Mouse (Mus musculus) midbrain, embryonic 14.5 days (tissue): ENCODE results near the gene Srsf1. TPM values are rescaled to one million over a fixed set of nuclear protein-coding genes. Genes with fewer than 3 reads are reported as not detected.
"Not testable (repeated sequence)": the region's sequence is repeated elsewhere in the genome, so short reads cannot be mapped to it uniquely, and the experiment has no call there.

ENCODE experiments used
- ATAC-seq: fragments of 200-750 bp; cut with Nextera tagmentation; 2 replicates; pipeline ENCODE4 v1.8.0; 2017; ENCODE audit warnings: moderate number of reproducible peaks, moderate library complexity; ENCODE audit not compliant: low FRiP score, low TSS enrichment
- DNase-seq: peaks from one replicate; pipeline ENCODE4 v3.0.0-alpha.2; 2015
- H3K27ac ChIP-seq: fragments of 300-500 bp; sonication (generic); replicated peaks from 2 replicates; pipeline ENCODE4 v1.5.1; 2014; ENCODE audit warnings: mild to moderate bottlenecking, low read depth, low read length, moderate library complexity
- H3K27me3 ChIP-seq: fragments of 300-500 bp; sonication (generic); 2 replicates; pipeline ENCODE4 v1.6.1; 2014; ENCODE audit warnings: low read length, control low read depth, mixed read lengths; ENCODE audit not compliant: control insufficient read depth, insufficient read depth
- H3K36me3 ChIP-seq: fragments of 300-500 bp; sonication (generic); 2 replicates; pipeline ENCODE4 v1.6.1; 2014; ENCODE audit warnings: low read length, control low read depth; ENCODE audit not compliant: control insufficient read depth, insufficient read depth
- H3K4me1 ChIP-seq: fragments of 300-500 bp; sonication (generic); 2 replicates; pipeline ENCODE4 v1.6.1; 2014; ENCODE audit warnings: mild to moderate bottlenecking, antibody characterized with exemption, low read length, control low read depth; ENCODE audit not compliant: control insufficient read depth, insufficient read depth
- H3K4me2 ChIP-seq: fragments of 300-500 bp; sonication (generic); 2 replicates; pipeline ENCODE4 v1.6.1; 2014; ENCODE audit warnings: mild to moderate bottlenecking, low read length, moderate library complexity
- H3K4me3 ChIP-seq: fragments of 300-500 bp; sonication (generic); replicated peaks from 2 replicates; pipeline ENCODE4 v1.5.1; 2014; ENCODE audit warnings: low read depth, low read length
- H3K9ac ChIP-seq: fragments of 300-500 bp; sonication (generic); replicated peaks from 2 replicates; pipeline ENCODE4 v1.6.1; 2014; ENCODE audit warnings: mild to moderate bottlenecking, low read length, moderate library complexity
- H3K9me3 ChIP-seq: fragments of 300-500 bp; sonication (generic); 2 replicates; pipeline ENCODE4 v1.6.1; 2016; ENCODE audit warnings: low read length, control low read depth, mixed read lengths; ENCODE audit not compliant: control insufficient read depth
- WGBS: fragments of 180-500 bp; shearing (Covaris S2); extraction: QIAGEN DNeasy Blood & Tissue Kit; methylation state at CpG from one replicate; pipeline ENCODE4 v1.1.7; 2014; 5-methylcytosine and 5-hydroxymethylcytosine counted together
- polyA plus RNA-seq: library from polyadenylated mRNA; unstranded; fragments of >200 nt; fragmentation: Nextera tagmentation; extraction: Ambion mirVana; gene quantifications from 2 replicates; pipeline ENCODE4 v1.2.1, GENCODE M21; 2014

The Srsf1 gene
- polyA plus RNA-seq, 1 experiment from 2014 or later, result 342 TPM

DNA sequence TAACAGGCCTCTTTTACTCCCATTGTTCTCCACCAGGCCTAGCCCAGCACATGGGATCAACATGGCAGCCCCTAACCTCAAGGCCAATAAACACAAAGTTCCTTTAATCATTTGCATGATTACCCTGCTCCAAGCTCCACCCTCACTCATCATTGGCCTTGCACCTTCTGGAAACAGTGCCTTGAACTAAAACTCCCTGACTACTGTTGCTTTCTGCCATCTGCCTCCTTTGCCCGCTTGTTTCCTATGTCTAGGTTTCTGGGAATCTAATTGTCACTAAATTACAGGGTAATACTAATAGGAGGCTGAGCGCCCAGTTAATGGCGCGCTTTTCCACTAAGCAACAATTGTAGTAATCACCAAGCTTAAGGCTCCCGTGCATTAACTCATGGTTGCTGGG is 15.4 kb upstream of the Srsf1 start:
- Histone ChIP-seq H3K9me3 (no peaks in the 10 kb centered on the region), H3K4me1 (0 out of 2 replicates have a peak, but pooled peaks cover 8% of the 10 kb centered on the region), H3K4me3 (no peak overlapping the region), H3K27ac (no peak overlapping the region), H3K9ac (no peak overlapping the region), H3K27me3 (no peaks in the 10 kb centered on the region), H3K4me2 (no peak overlapping the region), H3K36me3 (no peaks in the 10 kb centered on the region)
- no peak for ATAC-seq
- WGBS, result 96% methylated on average over 5 of the region's 5 CpGs
- DNase-seq, result no peak

DNA sequence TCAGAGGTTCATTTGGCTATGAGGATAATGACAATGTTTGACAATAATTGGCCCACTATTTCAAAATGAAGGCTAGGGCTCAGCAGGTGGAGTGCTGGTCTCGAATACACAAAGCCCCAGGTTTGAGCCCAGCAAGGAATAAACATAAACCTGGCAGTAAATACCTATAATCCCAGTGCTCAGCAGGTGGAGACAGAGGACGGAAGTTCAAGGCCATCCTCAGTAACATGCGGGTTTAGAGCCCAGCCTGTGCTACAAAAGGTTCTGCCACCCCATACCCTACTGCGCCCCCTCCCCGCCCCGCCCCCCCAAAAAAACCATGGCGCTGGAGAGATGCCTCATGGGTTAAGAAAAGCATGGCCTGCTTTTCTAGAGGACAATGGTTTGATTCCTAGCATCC is 11.2 kb upstream of the Srsf1 start:
- ATAC-seq (no peak), DNase-seq (no peak)
- no peak overlapping the region for H3K9ac ChIP-seq
- no peak overlapping the region for H3K4me2 ChIP-seq
- H3K36me3 ChIP-seq, result no peaks in the 10 kb centered on the region
- H3K9me3 ChIP-seq, result no peaks in the 10 kb centered on the region
- 68% methylated on average over 7 of the region's 7 CpGs for WGBS
- H3K27ac ChIP-seq, result no peak overlapping the region
- no peaks in the 10 kb centered on the region for H3K4me1 ChIP-seq
- no peaks in the 10 kb centered on the region for H3K27me3 ChIP-seq
- no peak overlapping the region for H3K4me3 ChIP-seq

- Histone ChIP-seq H3K27me3 (no peaks in the 10 kb centered on the region), H3K4me3 (no peak overlapping the region), H3K9me3 (no peaks in the 10 kb centered on the region), H3K4me1 (no peaks in the 10 kb centered on the region), H3K9ac (no peak overlapping the region), H3K36me3 (no peaks in the 10 kb centered on the region), H3K27ac (no peak overlapping the region), H3K4me2 (no peak overlapping the region)
- ATAC-seq (no peak), DNase-seq (no peak)
- 87% methylated on average over 10 of the region's 10 CpGs for WGBS
Measured at GRCm38 (mm10) chr11:88036761-88037251, 10.4 kb upstream of the Srsf1 start.

- DNase-seq (no peak), ATAC-seq (no peak)
- Histone ChIP-seq H3K4me2 (no peak overlapping the region), H3K27me3 (no peaks in the 10 kb centered on the region), H3K9me3 (no peaks in the 10 kb centered on the region), H3K27ac (no peak overlapping the region), H3K36me3 (no peaks in the 10 kb centered on the region), H3K9ac (no peak overlapping the region), H3K4me1 (no peaks in the 10 kb centered on the region), H3K4me3 (no peak overlapping the region)
- WGBS, result 80% methylated on average over 3 of the region's 3 CpGs
Measured at GRCm38 (mm10) chr11:88037386-88037785, 9.8 kb upstream of the Srsf1 start.

- ATAC-seq (no peak), DNase-seq (no peak)
- no peaks in the 10 kb centered on the region for H3K4me1 ChIP-seq
- H3K4me2 ChIP-seq, result no peak overlapping the region
- 96% methylated on average over 1 of the region's 1 CpGs for WGBS
- H3K9me3 ChIP-seq, result no peaks in the 10 kb centered on the region
- no peak overlapping the region for H3K4me3 ChIP-seq
- H3K36me3 ChIP-seq, result no peaks in the 10 kb centered on the region
- no peak overlapping the region for H3K27ac ChIP-seq
- H3K27me3 ChIP-seq, result no peaks in the 10 kb centered on the region
- no peak overlapping the region for H3K9ac ChIP-seq
Measured at GRCm38 (mm10) chr11:88039066-88039465, 8.1 kb upstream of the Srsf1 start.

DNA sequence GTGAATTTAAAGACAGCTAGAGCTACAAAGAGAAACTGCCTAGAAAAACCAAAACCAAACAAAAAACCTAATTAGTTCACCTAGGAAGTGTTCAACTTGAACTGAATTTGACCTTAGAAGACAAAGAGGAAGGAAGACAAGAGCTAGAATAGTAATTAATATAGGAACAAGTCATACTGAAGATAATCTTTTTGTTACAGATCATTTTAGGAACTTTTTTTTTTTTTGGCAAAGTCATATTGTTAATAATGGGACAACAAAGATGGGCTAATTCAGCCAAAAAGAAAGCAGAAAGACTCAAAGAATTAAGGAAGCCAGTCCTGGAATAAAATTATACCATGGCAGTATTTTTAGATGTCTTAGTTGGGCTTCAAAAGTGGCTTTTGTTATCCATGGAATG is 2.9 kb upstream of the Srsf1 start:
- DNase-seq, result no peak
- Histone ChIP-seq H3K27me3 (no peaks in the 10 kb centered on the region), H3K27ac (no peak overlapping the region), H3K9me3 (no peaks in the 10 kb centered on the region), H3K9ac (no peak overlapping the region), H3K4me1 (peaks cover 16% of the 10 kb centered on the region), H3K4me3 (no peak overlapping the region), H3K36me3 (peaks cover 6% of the 10 kb centered on the region), H3K4me2 (no peak overlapping the region)
- ATAC-seq, result no peak

GRCm38 (mm10) chr11:88045159-88045558 is 2.0 kb upstream of the Srsf1 start:
- not testable (repeated sequence) for H3K9ac ChIP-seq, H3K9me3 ChIP-seq, H3K4me3 ChIP-seq, DNase-seq, H3K27me3 ChIP-seq, H3K4me2 ChIP-seq, ATAC-seq, H3K27ac ChIP-seq
- WGBS, result 93% methylated on average over 3 of the region's 3 CpGs
- Histone ChIP-seq H3K4me1 (peaks cover 24% of the 10 kb centered on the region), H3K36me3 (peaks cover 14% of the 10 kb centered on the region)

- Histone ChIP-seq H3K36me3 (peaks cover 20% of the 10 kb centered on the region), H3K4me1 (peaks cover 31% of the 10 kb centered on the region), H3K9me3 (no peaks in the 10 kb centered on the region), H3K4me2 (peak overlapping the region; percentile 73), H3K9ac (no peak overlapping the region), H3K27me3 (no peaks in the 10 kb centered on the region), H3K27ac (no peak overlapping the region), H3K4me3 (0 out of 2 replicates have a peak overlapping the region, but pooled peaks have one; percentile 98)
- WGBS, result 90% methylated on average over 4 of the region's 4 CpGs
- ATAC-seq (no peak), DNase-seq (no peak)
Measured at GRCm38 (mm10) chr11:88045878-88046277, 1.3 kb upstream of the Srsf1 start.

DNA sequence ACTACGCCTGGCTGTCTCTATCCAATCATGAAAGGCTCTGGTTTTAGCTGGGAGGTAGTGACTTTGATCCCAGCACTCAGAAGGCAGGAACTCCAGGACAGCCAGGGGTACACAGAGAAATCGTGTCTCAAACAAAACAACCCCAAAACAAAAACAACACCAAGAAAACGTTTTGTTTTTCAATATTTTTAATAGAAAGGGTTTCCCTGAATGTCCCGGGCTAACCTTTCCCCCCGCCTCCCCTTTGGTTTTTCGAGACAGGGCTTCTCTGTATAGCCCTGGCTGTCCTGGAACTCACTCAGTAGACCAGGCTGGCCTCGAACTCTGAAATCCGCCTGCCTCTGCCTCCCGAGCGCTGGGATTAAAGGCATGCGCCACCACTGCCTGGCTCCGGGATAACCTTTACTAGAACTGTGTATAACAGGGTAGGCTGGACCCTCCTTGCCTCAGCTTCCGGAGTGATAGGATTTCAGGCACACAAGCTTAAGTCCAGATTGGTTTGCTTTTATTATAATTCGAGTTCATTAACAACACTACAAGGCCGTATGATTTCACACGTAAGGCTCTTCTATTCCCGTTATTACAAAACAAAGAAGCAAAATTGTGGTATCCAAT is 743 bp upstream of the Srsf1 start:
- peak overlapping the region; percentile 98 for H3K4me3 ChIP-seq
- WGBS, result 59% methylated on average over 17 of the region's 17 CpGs
- no peak for ATAC-seq
- H3K4me2 ChIP-seq, result peak overlapping the region; percentile 73
- peak overlapping the region; percentile 57 for H3K9ac ChIP-seq
- peaks cover 35% of the 10 kb centered on the region for H3K4me1 ChIP-seq
- peaks cover 24% of the 10 kb centered on the region for H3K36me3 ChIP-seq
- H3K27ac ChIP-seq, result peak overlapping the region; percentile 99
- H3K27me3 ChIP-seq, result no peaks in the 10 kb centered on the region
- no peaks in the 10 kb centered on the region for H3K9me3 ChIP-seq
- DNase-seq, result no peak
